Mouse (Mus musculus): ENCODE results near the gene Fhl5. TPM values are rescaled to one million over a fixed set of nuclear protein-coding genes. Genes with fewer than 3 reads are reported as not detected.
"Not testable (repeated sequence)": the region's sequence is repeated elsewhere in the genome, so short reads cannot be mapped to it uniquely, and the experiment has no call there.

The Fhl5 gene
- 0.22 TPM in 1 of 2 replicates, not detected in the other for polyA plus RNA-seq (2014; fragmentation: Nextera tagmentation; extraction: Ambion mirVana)

GRCm38 (mm10) chr4:25242776-25243175, at the start of gene Fhl5:
Fhl5 (minus strand) TSS chr4:25242876.
- Histone ChIP-seq H3K4me1 (replicated peaks; ENCODE audit: control insufficient read depth, insufficient read depth, low read length) (no peaks in the 10 kb centered on the region), H3K27me3 (replicated peaks; ENCODE audit: control insufficient read depth, insufficient read depth, low read length) (no peaks in the 10 kb centered on the region), H3K36me3 (ENCODE audit: control insufficient read depth, insufficient read depth, low read length) (no peaks in the 10 kb centered on the region), H3K27ac (ENCODE audit: low read depth) (no peak within 1 kb of the TSS), H3K9me3 (ENCODE audit: control insufficient read depth, low read length) (no peaks in the 10 kb centered on the region), H3K4me3 (ENCODE audit: low read depth, low read length) (no peak within 1 kb of the TSS), H3K9ac (ENCODE audit: low read length) (no peak within 1 kb of the TSS), H3K4me2 (ENCODE audit: low read length) (no peak within 1 kb of the TSS)
- ATAC-seq (replicated peaks; ENCODE audit: low FRiP score, low TSS enrichment, low read depth): no peak
- no peak for DNase-seq (ENCODE audit: low spot score)
- WGBS: 94% methylated on average over 3 of the region's 3 CpGs

GRCm38 (mm10) chr4:25285002-25285401, 42.3 kb upstream of the Fhl5 start:
- not testable (repeated sequence) for H3K4me2 ChIP-seq (ENCODE audit: low read length); H3K36me3 ChIP-seq (ENCODE audit: control insufficient read depth, insufficient read depth, low read length); H3K27me3 ChIP-seq (replicated peaks; ENCODE audit: control insufficient read depth, insufficient read depth, low read length); DNase-seq (ENCODE audit: low spot score); H3K27ac ChIP-seq (ENCODE audit: low read depth); ATAC-seq (replicated peaks; ENCODE audit: low FRiP score, low TSS enrichment, low read depth); H3K9ac ChIP-seq (ENCODE audit: low read length); H3K4me3 ChIP-seq (ENCODE audit: low read depth, low read length); H3K9me3 ChIP-seq (ENCODE audit: control insufficient read depth, low read length); H3K4me1 ChIP-seq (replicated peaks; ENCODE audit: control insufficient read depth, insufficient read depth, low read length)
- 81% methylated on average over 1 of the region's 1 CpGs for WGBS

GRCm38 (mm10) chr4:25281671-25282038, 39.0 kb upstream of the Fhl5 start, which contains the start of gene Ufl1:
Ufl1 (minus strand) TSS chr4:25281821.
- WGBS: under 1% methylated on average over 30 of the region's 30 CpGs
- no peaks in the 10 kb centered on the region for H3K27me3 ChIP-seq (replicated peaks; ENCODE audit: control insufficient read depth, insufficient read depth, low read length)
- DNase-seq (ENCODE audit: low spot score) (peak; percentile 98), ATAC-seq (replicated peaks; ENCODE audit: low FRiP score, low TSS enrichment, low read depth) (peak; percentile 99)
- H3K4me2 ChIP-seq (ENCODE audit: low read length): peak within 1 kb of the TSS; percentile 70
- H3K9me3 ChIP-seq (ENCODE audit: control insufficient read depth, low read length): no peaks in the 10 kb centered on the region
- H3K4me1 ChIP-seq (replicated peaks; ENCODE audit: control insufficient read depth, insufficient read depth, low read length): no peaks in the 10 kb centered on the region
- H3K36me3 ChIP-seq (ENCODE audit: control insufficient read depth, insufficient read depth, low read length): peaks cover 21% of the 10 kb centered on the region
- peak within 1 kb of the TSS; percentile 81 for H3K4me3 ChIP-seq (ENCODE audit: low read depth, low read length)
- peak within 1 kb of the TSS; percentile 91 for H3K9ac ChIP-seq (ENCODE audit: low read length)
- H3K27ac ChIP-seq (ENCODE audit: low read depth): peak within 1 kb of the TSS; percentile 96

GRCm38 (mm10) chr4:25280938-25281670, 38.4 kb upstream of the Fhl5 start:
- no peak for DNase-seq (ENCODE audit: low spot score)
- ATAC-seq (replicated peaks; ENCODE audit: low FRiP score, low TSS enrichment, low read depth): peak; percentile 88
- Histone ChIP-seq H3K9me3 (ENCODE audit: control insufficient read depth, low read length) (no peaks in the 10 kb centered on the region), H3K27ac (ENCODE audit: low read depth) (peak overlapping the region; percentile 96), H3K36me3 (ENCODE audit: control insufficient read depth, insufficient read depth, low read length) (peaks cover 25% of the 10 kb centered on the region), H3K9ac (ENCODE audit: low read length) (peak overlapping the region; percentile 91), H3K4me2 (ENCODE audit: low read length) (peak overlapping the region; percentile 70), H3K27me3 (replicated peaks; ENCODE audit: control insufficient read depth, insufficient read depth, low read length) (no peaks in the 10 kb centered on the region), H3K4me3 (ENCODE audit: low read depth, low read length) (peak overlapping the region; percentile 81), H3K4me1 (replicated peaks; ENCODE audit: control insufficient read depth, insufficient read depth, low read length) (no peaks in the 10 kb centered on the region)
- 1% methylated on average over 28 of the region's 32 CpGs for WGBS

GRCm38 (mm10) chr4:25272861-25273627, 30.4 kb upstream of the Fhl5 start:
- Histone ChIP-seq H3K4me3 (ENCODE audit: low read depth, low read length) (no peak overlapping the region), H3K4me1 (replicated peaks; ENCODE audit: control insufficient read depth, insufficient read depth, low read length) (no peaks in the 10 kb centered on the region), H3K9ac (ENCODE audit: low read length) (no peak overlapping the region), H3K4me2 (ENCODE audit: low read length) (no peak overlapping the region), H3K9me3 (ENCODE audit: control insufficient read depth, low read length) (no peaks in the 10 kb centered on the region), H3K27me3 (replicated peaks; ENCODE audit: control insufficient read depth, insufficient read depth, low read length) (no peaks in the 10 kb centered on the region), H3K27ac (ENCODE audit: low read depth) (no peak overlapping the region), H3K36me3 (ENCODE audit: control insufficient read depth, insufficient read depth, low read length) (peaks cover 87% of the 10 kb centered on the region)
- WGBS: 63% methylated on average over 7 of the region's 7 CpGs
- DNase-seq (ENCODE audit: low spot score): no peak
- ATAC-seq (replicated peaks; ENCODE audit: low FRiP score, low TSS enrichment, low read depth): no peak

GRCm38 (mm10) chr4:25271926-25272325, 29.2 kb upstream of the Fhl5 start:
- peaks cover 87% of the 10 kb centered on the region for H3K36me3 ChIP-seq (ENCODE audit: control insufficient read depth, insufficient read depth, low read length)
- WGBS: 90% methylated on average over 1 of the region's 1 CpGs
- no peak overlapping the region for H3K9ac ChIP-seq (ENCODE audit: low read length)
- no peak overlapping the region for H3K4me2 ChIP-seq (ENCODE audit: low read length)
- no peaks in the 10 kb centered on the region for H3K27me3 ChIP-seq (replicated peaks; ENCODE audit: control insufficient read depth, insufficient read depth, low read length)
- H3K27ac ChIP-seq (ENCODE audit: low read depth): no peak overlapping the region
- no peaks in the 10 kb centered on the region for H3K4me1 ChIP-seq (replicated peaks; ENCODE audit: control insufficient read depth, insufficient read depth, low read length)
- ATAC-seq (replicated peaks; ENCODE audit: low FRiP score, low TSS enrichment, low read depth) (no peak), DNase-seq (ENCODE audit: low spot score) (no peak)
- H3K9me3 ChIP-seq (ENCODE audit: control insufficient read depth, low read length): no peaks in the 10 kb centered on the region
- no peak overlapping the region for H3K4me3 ChIP-seq (ENCODE audit: low read depth, low read length)

GRCm38 (mm10) chr4:25267144-25267543, 24.5 kb upstream of the Fhl5 start:
- WGBS: 80% methylated on average over 3 of the region's 3 CpGs
- H3K36me3 ChIP-seq (ENCODE audit: control insufficient read depth, insufficient read depth, low read length): peaks cover 79% of the 10 kb centered on the region
- ATAC-seq (replicated peaks; ENCODE audit: low FRiP score, low TSS enrichment, low read depth): no peak

GRCm38 (mm10) chr4:25257822-25258398, 15.2 kb upstream of the Fhl5 start:
- 90% methylated on average over 7 of the region's 7 CpGs for WGBS
- Histone ChIP-seq H3K27me3 (replicated peaks; ENCODE audit: control insufficient read depth, insufficient read depth, low read length) (no peaks in the 10 kb centered on the region), H3K4me2 (ENCODE audit: low read length) (no peak overlapping the region), H3K27ac (ENCODE audit: low read depth) (no peak overlapping the region), H3K4me3 (ENCODE audit: low read depth, low read length) (no peak overlapping the region), H3K36me3 (ENCODE audit: control insufficient read depth, insufficient read depth, low read length) (peaks cover 64% of the 10 kb centered on the region), H3K4me1 (replicated peaks; ENCODE audit: control insufficient read depth, insufficient read depth, low read length) (no peaks in the 10 kb centered on the region), H3K9ac (ENCODE audit: low read length) (no peak overlapping the region), H3K9me3 (ENCODE audit: control insufficient read depth, low read length) (no peaks in the 10 kb centered on the region)
- ATAC-seq (replicated peaks; ENCODE audit: low FRiP score, low TSS enrichment, low read depth) (no peak), DNase-seq (ENCODE audit: low spot score) (no peak)

More at GRCm38 (mm10) chr4:25267144-25267543, 24.5 kb upstream of the Fhl5 start:
- DNase-seq (ENCODE audit: low spot score): no peak
- Histone ChIP-seq H3K4me1 (replicated peaks; ENCODE audit: control insufficient read depth, insufficient read depth, low read length) (no peaks in the 10 kb centered on the region), H3K27ac (ENCODE audit: low read depth) (no peak overlapping the region), H3K27me3 (replicated peaks; ENCODE audit: control insufficient read depth, insufficient read depth, low read length) (no peaks in the 10 kb centered on the region), H3K4me2 (ENCODE audit: low read length) (no peak overlapping the region), H3K4me3 (ENCODE audit: low read depth, low read length) (no peak overlapping the region), H3K9ac (ENCODE audit: low read length) (no peak overlapping the region), H3K9me3 (ENCODE audit: control insufficient read depth, low read length) (no peaks in the 10 kb centered on the region)
